Mouse (Mus musculus) kidney, postnatal 0 days (tissue): ENCODE measurements around the gene Tex19.1. TPM values are rescaled to one million over a fixed set of nuclear protein-coding genes. Genes with fewer than 3 reads are reported as not detected.

ENCODE experiments used
- ATAC-seq: fragments of 200-750 bp; cut with Nextera tagmentation; replicated peaks from 2 replicates; pipeline ENCODE4 v1.8.0; 2017; ENCODE audit warnings: low read depth, moderate number of reproducible peaks, moderate TSS enrichment, moderate library complexity; ENCODE audit not compliant: low FRiP score
- DNase-seq: peaks from one replicate; pipeline ENCODE4 v3.0.0-alpha.2; 2016; ENCODE audit warnings: low spot score
- H3K27ac ChIP-seq: fragments of 300-500 bp; sonication (generic); 2 replicates; pipeline ENCODE4 v1.5.1; 2014; ENCODE audit warnings: mild to moderate bottlenecking
- H3K27me3 ChIP-seq: fragments of 300-500 bp; sonication (generic); 2 replicates; pipeline ENCODE4 v1.6.1; 2014; ENCODE audit warnings: low read length, mixed read lengths; ENCODE audit not compliant: insufficient read depth
- H3K36me3 ChIP-seq: fragments of 300-500 bp; sonication (generic); 2 replicates; pipeline ENCODE4 v1.6.1; 2014; ENCODE audit warnings: low read length, mixed read lengths; ENCODE audit not compliant: insufficient read depth
- H3K4me1 ChIP-seq: fragments of 300-500 bp; sonication (generic); replicated peaks from 2 replicates; pipeline ENCODE4 v1.6.1; 2014; ENCODE audit warnings: antibody characterized with exemption, low read length, mixed read lengths; ENCODE audit not compliant: insufficient read depth
- H3K4me2 ChIP-seq: fragments of 300-500 bp; sonication (generic); 2 replicates; pipeline ENCODE4 v1.6.1; 2014; ENCODE audit warnings: mild to moderate bottlenecking, low read length, moderate library complexity, mixed read lengths
- H3K4me3 ChIP-seq: fragments of 300-500 bp; sonication (generic); replicated peaks from 2 replicates; pipeline ENCODE4 v1.5.1; 2014; ENCODE audit warnings: low read depth, low read length
- H3K9ac ChIP-seq: fragments of 300-500 bp; sonication (generic); 2 replicates; pipeline ENCODE4 v1.6.1; 2014; ENCODE audit warnings: low read depth, low read length
- H3K9me3 ChIP-seq: fragments of 300-500 bp; sonication (generic); replicated peaks from 2 replicates; pipeline ENCODE4 v1.6.1; 2016; ENCODE audit warnings: low read length, inconsistent platforms, mixed read lengths
- CTCF ChIP-seq: IDR thresholded peaks from 2 replicates; pipeline ENCODE4 v1.5.1; 2016; ENCODE audit warnings: antibody characterized with exemption, low read depth, mild to moderate bottlenecking, moderate library complexity
- WGBS: fragments of 180-500 bp; shearing (Covaris S2); extraction: QIAGEN DNeasy Blood & Tissue Kit; methylation state at CpG from one replicate; pipeline ENCODE4 v1.1.7; 2014; 5-methylcytosine and 5-hydroxymethylcytosine counted together
- polyA plus RNA-seq: library from polyadenylated mRNA; unstranded; fragments of >200 nt; fragmentation: Nextera tagmentation; extraction: Ambion mirVana; gene quantifications from 2 replicates; pipeline ENCODE4 v1.2.1, GENCODE M21; 2015

Tex19.1 gene
- polyA plus RNA-seq, 1 experiment from 2014 or later = not detected

DNA sequence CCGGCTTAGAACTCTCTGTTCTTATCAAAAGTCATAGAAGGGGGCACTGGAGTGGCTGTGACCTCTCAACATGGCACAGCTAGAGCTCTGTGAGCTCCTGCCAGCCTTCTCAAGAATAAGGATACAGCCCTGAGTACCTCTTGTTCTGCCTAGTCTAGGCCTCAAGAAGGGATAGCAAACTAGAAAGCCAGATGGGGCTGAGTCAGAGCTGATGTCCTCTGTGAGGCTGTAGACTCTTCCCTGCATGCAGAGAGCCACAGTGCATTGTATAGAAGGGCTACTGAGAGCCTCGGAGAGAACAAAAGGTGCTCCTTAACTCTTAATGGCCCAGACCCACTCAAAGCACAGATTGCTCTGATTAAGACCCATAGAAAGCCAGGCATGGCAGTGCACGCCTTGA, 28.3 kb downstream of the Tex19.1 start:
- no peak for DNase-seq
- Histone ChIP-seq H3K27ac (no peak overlapping the region), H3K9ac (no peak overlapping the region), H3K36me3 (no peaks in the 10 kb centered on the region), H3K4me1 (no peaks in the 10 kb centered on the region; the same call in 1 of the 2 replicates), H3K4me3 (no peak overlapping the region), H3K4me2 (no peak overlapping the region), H3K27me3 (no peaks in the 10 kb centered on the region), H3K9me3 (no peaks in the 10 kb centered on the region)
- WGBS = 55% methylated on average over 3 of the region's 3 CpGs
- no peak for ATAC-seq
- TF ChIP-seq CTCF = no peak

DNA sequence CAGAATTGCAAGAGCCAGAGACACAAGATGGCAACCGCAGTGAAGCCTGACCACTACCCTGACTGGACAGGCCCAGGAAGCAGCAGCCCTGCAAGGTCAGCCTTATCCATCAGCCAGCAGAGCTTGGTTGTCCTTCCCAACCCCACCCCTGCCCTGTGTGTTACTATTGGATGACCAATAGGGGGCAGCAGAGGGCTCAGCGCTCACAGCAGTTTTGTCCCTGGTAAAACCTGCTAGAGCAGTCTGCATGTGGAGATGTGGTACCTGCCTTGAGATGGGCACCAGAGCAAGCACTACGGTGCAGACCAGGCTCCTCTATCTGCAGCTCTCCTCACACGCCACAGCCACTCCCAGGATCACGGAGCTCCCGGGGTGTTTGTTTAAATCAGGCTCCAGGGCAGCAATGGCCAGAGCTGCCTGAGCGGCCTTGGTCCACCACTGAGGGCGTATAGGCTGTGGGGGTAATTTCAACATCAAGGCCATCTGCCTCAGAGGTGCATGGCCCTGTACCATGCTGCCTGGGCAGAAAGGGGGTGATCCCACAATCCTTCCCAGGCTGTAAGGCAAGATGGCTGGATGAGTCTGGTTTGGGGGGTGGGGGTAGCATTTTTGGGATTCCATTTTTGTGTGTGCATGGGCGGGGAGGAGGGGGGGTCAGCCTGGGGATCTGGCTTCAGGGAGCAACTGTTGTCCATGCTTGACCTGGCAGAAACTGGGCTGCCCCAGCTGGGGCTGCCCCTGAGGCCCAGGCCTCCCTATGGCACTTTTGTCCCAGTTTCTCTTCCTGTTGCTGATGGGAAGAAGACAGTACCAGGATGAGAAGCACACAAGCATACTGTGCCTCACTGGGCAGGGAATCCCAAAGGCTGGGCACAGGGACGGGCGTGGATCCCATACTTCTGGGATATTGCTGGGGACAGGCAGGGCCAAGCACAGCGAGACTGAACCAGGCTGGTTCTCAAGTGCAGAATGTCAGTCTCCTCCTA, 30.6 kb downstream of the Tex19.1 start:
- Histone ChIP-seq H3K9ac (no peak overlapping the region), H3K36me3 (no peaks in the 10 kb centered on the region), H3K4me1 (no peaks in the 10 kb centered on the region; the same call in 1 of the 2 replicates), H3K9me3 (no peaks in the 10 kb centered on the region), H3K27ac (no peak overlapping the region), H3K27me3 (no peaks in the 10 kb centered on the region), H3K4me3 (no peak overlapping the region), H3K4me2 (no peak overlapping the region)
- DNase-seq (peak; percentile 62), ATAC-seq (peak; percentile 50; the same call in 1 of the 2 replicates)
- 56% methylated on average over 12 of the region's 12 CpGs for WGBS
- TF ChIP-seq CTCF = peak; percentile 91

DNA sequence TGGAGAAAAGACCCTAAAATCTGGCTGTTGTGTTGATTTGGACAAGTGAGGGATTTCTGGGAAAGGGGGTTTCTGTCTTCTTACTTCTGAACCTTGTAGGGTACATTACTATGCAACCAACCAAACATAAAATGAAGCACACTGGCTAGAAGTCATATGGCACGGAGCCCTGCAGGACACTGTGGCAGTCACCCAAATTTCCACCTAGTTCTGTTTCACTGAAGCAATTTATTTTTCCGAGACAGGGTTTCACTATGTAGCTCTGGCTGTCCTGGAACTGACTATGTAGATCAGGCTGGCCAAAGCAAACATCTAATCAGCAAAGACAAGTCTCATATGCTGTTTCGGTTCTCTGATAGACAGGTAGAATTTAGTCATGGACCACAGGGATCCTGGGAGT, 43.7 kb downstream of the Tex19.1 start:
- Histone ChIP-seq H3K4me2 (no peak overlapping the region), H3K27ac (no peak overlapping the region), H3K9ac (no peak overlapping the region), H3K9me3 (no peaks in the 10 kb centered on the region), H3K4me3 (no peak overlapping the region), H3K36me3 (no peaks in the 10 kb centered on the region), H3K27me3 (no peaks in the 10 kb centered on the region), H3K4me1 (no peaks in the 10 kb centered on the region)
- no peak for TF ChIP-seq CTCF
- ATAC-seq (no peak), DNase-seq (no peak)
- WGBS = 73% methylated on average over 3 of the region's 3 CpGs

DNA sequence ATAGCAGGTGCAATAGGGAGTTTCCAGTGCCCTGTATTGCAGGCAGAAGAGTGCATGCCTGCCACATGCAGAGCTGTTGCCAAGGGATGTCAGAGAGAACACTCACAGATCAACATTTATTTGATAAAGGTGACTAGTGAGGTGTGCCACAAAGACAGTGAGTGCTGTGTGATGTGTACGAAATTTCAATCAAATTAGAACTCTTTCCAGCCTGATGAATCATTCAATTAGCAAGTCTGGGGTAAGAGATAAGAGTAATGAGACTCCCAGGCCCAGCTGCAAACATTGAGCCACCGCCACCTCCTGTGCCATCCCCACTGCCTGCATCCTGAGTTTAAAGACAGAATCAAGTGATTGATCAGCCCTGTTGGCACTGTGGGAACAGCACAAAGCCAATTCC, 46.8 kb downstream of the Tex19.1 start:
- H3K27me3 ChIP-seq = no peaks in the 10 kb centered on the region
- no peak overlapping the region for H3K27ac ChIP-seq
- no peak for DNase-seq
- no peak for ATAC-seq
- peaks cover 3% of the 10 kb centered on the region; the same call in 1 of the 2 replicates for H3K36me3 ChIP-seq
- H3K4me3 ChIP-seq = no peak overlapping the region
- no peak for TF ChIP-seq CTCF
- H3K9me3 ChIP-seq = no peaks in the 10 kb centered on the region
- H3K4me1 ChIP-seq = no peaks in the 10 kb centered on the region
- no peak overlapping the region for H3K9ac ChIP-seq
- H3K4me2 ChIP-seq = no peak overlapping the region
- WGBS = 58% methylated on average over 2 of the region's 2 CpGs

DNA sequence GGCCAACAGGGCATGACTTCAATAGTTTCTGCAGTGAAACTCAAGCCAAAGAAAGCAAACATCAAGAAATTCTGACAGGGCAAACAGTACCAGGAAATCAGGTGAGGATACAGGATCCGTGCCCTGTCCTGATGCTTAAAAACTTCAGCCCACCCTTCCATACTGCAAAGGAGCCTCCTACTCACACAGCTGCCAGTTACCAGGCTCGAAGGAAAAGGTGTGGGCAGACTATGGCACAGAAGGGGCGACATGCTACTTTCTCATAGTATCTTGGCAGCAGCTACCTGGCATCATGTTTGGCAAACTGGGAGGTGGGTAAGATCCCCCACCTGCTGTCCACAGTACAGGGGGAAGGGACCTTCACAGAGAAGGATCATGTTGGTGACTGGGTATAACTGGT, 47.5 kb downstream of the Tex19.1 start:
- no peak overlapping the region for H3K4me2 ChIP-seq
- DNase-seq = peak; percentile 24
- ATAC-seq = no peak
- H3K27me3 ChIP-seq = no peaks in the 10 kb centered on the region
- WGBS = 42% methylated on average over 3 of the region's 3 CpGs
- no peak overlapping the region for H3K4me3 ChIP-seq
- H3K4me1 ChIP-seq = no peaks in the 10 kb centered on the region
- no peak for TF ChIP-seq CTCF
- H3K9me3 ChIP-seq = no peaks in the 10 kb centered on the region
- peaks cover 3% of the 10 kb centered on the region; the same call in 1 of the 2 replicates for H3K36me3 ChIP-seq
- H3K27ac ChIP-seq = no peak overlapping the region
- no peak overlapping the region for H3K9ac ChIP-seq

Other genes starting within 250 kb of the Tex19.1 start
- 5.5 and 5.7 TPM in 2 replicates for gene Ccdc57, start 213.3 kb upstream of the Tex19.1 start, polyA plus RNA-seq
- 10.0 and 10.2 TPM in 2 replicates for gene Slc16a3, start 197.7 kb upstream of the Tex19.1 start, polyA plus RNA-seq
- gene Csnk1d, start 154.8 kb upstream of the Tex19.1 start, polyA plus RNA-seq = 102 and 106 TPM in 2 replicates
- 0.16 and 0.23 TPM in 2 replicates for gene Cd7, start 106.7 kb upstream of the Tex19.1 start, polyA plus RNA-seq
- gene Sectm1b, start 82.6 kb upstream of the Tex19.1 start, polyA plus RNA-seq = 2.0 and 2.4 TPM in 2 replicates
- gene Sectm1a, start 64.9 kb upstream of the Tex19.1 start, polyA plus RNA-seq = 0.63 and 0.73 TPM in 2 replicates
- gene Tex19.2, start 27.5 kb upstream of the Tex19.1 start, polyA plus RNA-seq = 0.05 TPM in 1 of 2 replicates, not detected in the other
- not detected in 2 replicates for gene Uts2r, start 14.1 kb downstream of the Tex19.1 start, polyA plus RNA-seq
- gene Hexdc, start 58.3 kb downstream of the Tex19.1 start, polyA plus RNA-seq = 8.4 and 8.9 TPM in 2 replicates
- gene Ogfod3, start 58.6 kb downstream of the Tex19.1 start, polyA plus RNA-seq = 37.9 and 38.1 TPM in 2 replicates
- 24.3 and 27.2 TPM in 2 replicates for gene Cybc1, start 83.2 kb downstream of the Tex19.1 start, polyA plus RNA-seq
- 30.7 and 34.6 TPM in 2 replicates for gene Narf, start 91.1 kb downstream of the Tex19.1 start, polyA plus RNA-seq
- 5.5 and 6.2 TPM in 2 replicates for gene Foxk2, start 113.8 kb downstream of the Tex19.1 start, polyA plus RNA-seq
- gene Wdr45b, start 208.3 kb downstream of the Tex19.1 start, polyA plus RNA-seq = 76.2 and 83.7 TPM in 2 replicates
- gene Rab40b, start 242.1 kb downstream of the Tex19.1 start, polyA plus RNA-seq = 4.9 and 5.7 TPM in 2 replicates